Mouse (Mus musculus) C2C12 (cell line): ENCODE results near the gene Mrpl43. TPM values are rescaled to one million over a fixed set of nuclear protein-coding genes. Genes with fewer than 3 reads are reported as not detected.

ENCODE experiments used
- H3K27me3 ChIP-seq: one replicate; pipeline ENCODE4 v1.6.1; 2011; ENCODE audit not compliant: control insufficient read depth, insufficient read depth, insufficient read length
- H3K36me3 ChIP-seq: one replicate; pipeline ENCODE4 v1.6.1; 2011; ENCODE audit not compliant: control insufficient read depth, insufficient read depth
- H3K4me3 ChIP-seq: one replicate; pipeline ENCODE4 v1.5.1; 2011; ENCODE audit warnings: mild to moderate bottlenecking, control low read depth; ENCODE audit not compliant: poor library complexity, insufficient read depth, severe bottlenecking
- H3K79me2 ChIP-seq: one replicate; pipeline ENCODE4 v1.6.1; 2011; ENCODE audit not compliant: control insufficient read depth, insufficient read depth
- H3K79me3 ChIP-seq: one replicate; pipeline ENCODE4 v1.6.1; 2011; ENCODE audit warnings: low read depth, control low read depth
- H3ac ChIP-seq: one replicate; pipeline ENCODE3; 2011; ENCODE audit warnings: low read depth; ENCODE audit not compliant: control insufficient read depth, insufficient read length
- CEBPB ChIP-seq: IDR thresholded peaks from one replicate; pipeline ENCODE4 v1.6.1; 2011; ENCODE audit warnings: low read depth, mild to moderate bottlenecking, control low read depth, moderate library complexity
- CTCF ChIP-seq: IDR thresholded peaks from one replicate; pipeline ENCODE4 v1.5.1; 2011; ENCODE audit not compliant: control insufficient read depth, insufficient read depth, insufficient read length
- FOSL1 ChIP-seq: IDR thresholded peaks from one replicate; pipeline ENCODE4 v1.8.0; 2011; ENCODE audit warnings: mild to moderate bottlenecking, low read length; ENCODE audit not compliant: poor library complexity, insufficient read depth, severe bottlenecking
- MAX ChIP-seq: IDR thresholded peaks from one replicate; pipeline ENCODE4 v1.6.1; 2011; ENCODE audit warnings: mild to moderate bottlenecking, control low read depth
- MYOD1 ChIP-seq: IDR thresholded peaks from one replicate; pipeline ENCODE4 v1.6.1; 2011; ENCODE audit warnings: low read depth; ENCODE audit not compliant: control insufficient read depth, insufficient read length
- MYOG ChIP-seq: IDR thresholded peaks from one replicate; pipeline ENCODE4 v1.6.1; 2011; ENCODE audit not compliant: control insufficient read depth, insufficient read length; ENCODE audit errors: extremely low read depth
- USF1 ChIP-seq: IDR thresholded peaks from one replicate; pipeline ENCODE4 v1.6.1; 2011; ENCODE audit warnings: low read depth, mild to moderate bottlenecking, control low read depth, moderate library complexity
- polyA plus RNA-seq: library from polyadenylated mRNA; unstranded; fragments of >200 nt; fragmentation: generic; extraction: Trizol; gene quantifications from one replicate; pipeline ENCODE4 v1.2.1, GENCODE M21; 2012; ENCODE audit warnings: missing spikeins

Gene Mrpl43
- polyA plus RNA-seq, 1 experiment, result 63.0 TPM

- H3K79me3 ChIP-seq, result peaks cover 28% of the 10 kb centered on the region
- peak overlapping the region; percentile 91 for H3K4me3 ChIP-seq
- no peaks in the 10 kb centered on the region for H3K27me3 ChIP-seq
- peaks cover 52% of the 10 kb centered on the region for H3K79me2 ChIP-seq
- peaks cover 60% of the 10 kb centered on the region for H3K36me3 ChIP-seq
- H3ac ChIP-seq, result peak overlapping the region; percentile 82
- no peak for TF ChIP-seq USF1
- TF ChIP-seq MAX, result no peak
- no peak for TF ChIP-seq FOSL1
- TF ChIP-seq MYOG, result no peak
- TF ChIP-seq MYOD1, result no peak
- TF ChIP-seq CEBPB, result no peak
- TF ChIP-seq CTCF, result no peak
Measured at GRCm38 (mm10) chr19:45007425-45008191, 1.4 kb upstream of the Mrpl43 start.

- Histone ChIP-seq H3K4me3 (peak overlapping the region; percentile 91), H3K27me3 (no peaks in the 10 kb centered on the region), H3K79me2 (peaks cover 52% of the 10 kb centered on the region), H3K36me3 (peaks cover 56% of the 10 kb centered on the region), H3ac (peak overlapping the region; percentile 82), H3K79me3 (peaks cover 28% of the 10 kb centered on the region)
- TF ChIP-seq CTCF, result no peak
- no peak for TF ChIP-seq MYOD1
Measured at GRCm38 (mm10) chr19:45007021-45007420, 779 bp upstream of the Mrpl43 start.

- peak within 1 kb of the TSS; percentile 82 for H3ac ChIP-seq
- peaks cover 41% of the 10 kb centered on the region for H3K36me3 ChIP-seq
Measured at GRCm38 (mm10) chr19:45005444-45005843, 798 bp downstream of the Mrpl43 start, which contains the start of gene Twnk. Twnk (plus strand) TSS chr19:45005663.

GRCm38 (mm10) chr19:45003740-45004516 is 2.3 kb downstream of the Mrpl43 start:
- no peaks in the 10 kb centered on the region for H3K27me3 ChIP-seq
- H3K4me3 ChIP-seq, result no peak overlapping the region
- TF ChIP-seq CTCF (no peak), MAX (no peak), MYOG (no peak), FOSL1 (no peak), CEBPB (no peak), MYOD1 (no peak), USF1 (no peak)
- no peak overlapping the region for H3ac ChIP-seq
- peaks cover 49% of the 10 kb centered on the region for H3K79me2 ChIP-seq
- H3K79me3 ChIP-seq, result peaks cover 27% of the 10 kb centered on the region
- H3K36me3 ChIP-seq, result peaks cover 33% of the 10 kb centered on the region

More at GRCm38 (mm10) chr19:45005444-45005843, 798 bp downstream of the Mrpl43 start, which contains the start of gene Twnk:
- peaks cover 52% of the 10 kb centered on the region for H3K79me2 ChIP-seq
- peaks cover 28% of the 10 kb centered on the region for H3K79me3 ChIP-seq
- H3K27me3 ChIP-seq, result no peaks in the 10 kb centered on the region
- TF ChIP-seq MYOD1, result no peak
- TF ChIP-seq FOSL1, result no peak
- TF ChIP-seq MYOG, result no peak
- TF ChIP-seq MAX, result no peak
- TF ChIP-seq CEBPB, result no peak
- TF ChIP-seq USF1, result no peak
- TF ChIP-seq CTCF, result no peak
- peak within 1 kb of the TSS; percentile 91 for H3K4me3 ChIP-seq

- Histone ChIP-seq H3K27me3 (no peaks in the 10 kb centered on the region), H3K4me3 (no peak overlapping the region), H3ac (no peak overlapping the region), H3K36me3 (peaks cover 21% of the 10 kb centered on the region), H3K79me3 (peaks cover 12% of the 10 kb centered on the region), H3K79me2 (peaks cover 33% of the 10 kb centered on the region)
- TF ChIP-seq MAX (no peak), MYOD1 (no peak), CEBPB (no peak), MYOG (no peak), USF1 (no peak), FOSL1 (no peak), CTCF (no peak)
Measured at GRCm38 (mm10) chr19:45002301-45002700, 3.9 kb downstream of the Mrpl43 start.
